Mouse (Mus musculus): ENCODE results near the gene Slc35f5. TPM values are rescaled to one million over a fixed set of nuclear protein-coding genes. Genes with fewer than 3 reads are reported as not detected.
"Not testable (repeated sequence)": the region's sequence is repeated elsewhere in the genome, so short reads cannot be mapped to it uniquely, and the experiment has no call there.

Slc35f5 gene
- 37.8 and 41.7 TPM in 2 replicates for polyA plus RNA-seq (2016; fragmentation: Nextera tagmentation; extraction: Ambion mirVana)

DNA sequence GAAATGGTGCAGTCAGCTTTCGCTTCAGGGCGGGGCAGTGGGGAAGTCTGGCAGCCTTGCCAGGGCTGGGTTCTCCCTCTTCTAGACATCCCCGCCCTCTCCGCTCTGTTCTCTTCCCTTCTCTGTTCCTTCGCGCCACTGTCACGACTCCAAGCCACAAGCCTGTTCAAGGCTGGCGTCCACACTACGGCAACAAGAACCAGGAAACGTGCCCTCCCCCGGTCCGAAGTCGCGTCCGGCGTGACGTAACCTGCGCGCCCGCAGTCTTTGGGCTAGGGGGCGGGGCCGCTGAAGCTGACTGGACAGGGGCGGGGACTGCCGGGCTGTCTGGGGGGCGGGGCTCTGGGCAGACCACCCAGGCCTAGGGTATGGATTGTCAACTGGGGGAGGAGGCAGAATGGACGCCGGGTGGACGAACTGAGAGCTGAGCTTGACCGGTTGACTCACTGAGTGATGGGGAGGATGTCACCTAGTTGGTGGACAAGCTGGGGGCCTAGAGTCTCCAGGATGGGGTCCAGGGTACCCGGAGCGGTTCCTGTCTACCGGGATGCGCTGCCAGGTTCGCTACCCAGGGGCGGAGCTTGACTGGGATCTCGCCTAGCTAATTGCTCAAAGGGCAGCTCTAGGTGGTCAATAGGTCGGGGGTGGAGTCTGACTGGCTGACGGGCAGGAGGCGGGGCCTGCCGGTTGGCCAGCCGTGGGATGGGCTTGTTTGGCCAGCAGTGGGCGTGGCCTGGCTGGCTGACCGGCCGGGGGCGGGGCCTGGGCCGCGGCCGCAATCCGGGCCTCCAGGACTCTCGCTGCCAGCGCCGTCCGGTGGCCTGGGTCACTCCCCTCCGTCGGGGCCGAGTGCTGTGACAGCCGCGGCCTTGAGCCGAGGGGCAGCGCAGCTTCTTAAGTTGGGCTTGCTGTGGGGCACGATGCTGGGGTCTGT, at the start of gene Slc35f5:
Gene Slc35f5 (plus strand): TSS at position 337 of the 934 bp plus-strand sequence.
- Histone ChIP-seq H3K9me3 (no peaks in the 10 kb centered on the region), H3K4me3 (peak within 1 kb of the TSS; percentile 78), H3K4me2 (replicated peaks) (peak within 1 kb of the TSS; percentile 71), H3K36me3 (no peaks in the 10 kb centered on the region), H3K27ac (peak within 1 kb of the TSS; percentile 87), H3K9ac (peak within 1 kb of the TSS; percentile 91), H3K27me3 (no peaks in the 10 kb centered on the region), H3K4me1 (peaks cover 7% of the 10 kb centered on the region; the same call in 1 of the 2 replicates)
- WGBS = under 1% methylated on average over 60 of the region's 61 CpGs
- peak; percentile 92 for ATAC-seq (ENCODE audit: insufficient number of reproducible peaks, insufficient read depth, low FRiP score, low TSS enrichment)

DNA sequence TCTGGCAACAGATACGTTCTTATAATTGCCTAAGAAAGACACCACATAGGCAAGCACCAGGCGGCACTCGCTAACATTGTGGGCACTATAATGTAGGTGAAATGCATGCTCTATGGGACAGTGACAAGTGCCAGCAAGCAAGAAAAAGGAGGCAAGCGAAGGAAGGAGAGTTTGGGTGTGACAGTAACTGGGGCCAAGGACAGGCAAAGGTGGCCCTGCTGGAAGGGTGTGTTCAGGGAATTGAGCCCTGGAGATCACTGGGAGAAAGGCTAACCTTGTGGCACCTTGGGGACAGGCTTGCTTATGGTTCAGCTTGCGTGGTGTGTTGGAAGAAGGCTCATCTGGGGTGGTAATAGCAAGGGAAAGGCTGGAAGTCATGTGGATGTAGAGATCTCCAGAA, 45.7 kb upstream of the Slc35f5 start:
- 93% methylated on average over 5 of the region's 5 CpGs for WGBS
- Histone ChIP-seq H3K27me3 (no peaks in the 10 kb centered on the region), H3K4me2 (replicated peaks) (no peak overlapping the region), H3K36me3 (no peaks in the 10 kb centered on the region), H3K9me3 (no peaks in the 10 kb centered on the region), H3K4me1 (no peaks in the 10 kb centered on the region), H3K4me3 (no peak overlapping the region), H3K9ac (no peak overlapping the region), H3K27ac (no peak overlapping the region)
- no peak for ATAC-seq (ENCODE audit: insufficient number of reproducible peaks, insufficient read depth, low FRiP score, low TSS enrichment)

DNA sequence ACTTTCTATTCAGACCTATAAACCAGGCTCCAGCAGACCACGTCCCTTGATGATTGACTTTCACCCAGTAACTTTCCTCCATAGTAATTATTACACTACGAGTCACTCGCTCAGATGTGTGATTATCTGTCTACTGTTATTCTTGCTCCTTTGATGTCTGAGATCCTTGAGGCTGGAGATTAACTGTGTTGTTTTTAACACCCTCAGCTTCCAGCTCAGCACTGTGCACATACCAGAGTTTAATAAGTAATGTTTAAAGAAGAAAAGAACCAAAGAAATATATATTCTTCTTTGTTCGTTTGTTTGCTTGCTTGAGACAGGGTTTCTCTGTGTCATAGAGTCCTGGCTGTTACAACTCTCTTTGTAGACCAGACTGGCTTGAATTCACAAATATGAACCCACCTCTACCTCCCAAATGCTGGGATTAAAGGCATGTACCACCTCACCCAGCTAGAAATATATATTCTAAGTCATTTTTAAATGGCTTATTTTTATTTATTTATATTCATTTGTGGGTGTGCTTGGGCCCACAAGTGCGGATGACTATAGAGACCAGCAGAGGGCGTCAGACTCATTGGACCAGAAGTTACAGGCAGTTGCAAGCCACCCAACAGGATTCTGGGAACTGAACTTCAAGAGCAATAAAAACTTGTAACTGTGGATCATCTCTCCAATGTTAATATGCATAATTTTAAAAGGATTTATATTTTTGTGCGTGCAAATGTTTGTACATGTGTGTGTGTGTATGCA, 43.3 kb upstream of the Slc35f5 start:
- 72% methylated on average over 7 of the region's 7 CpGs for WGBS
- H3K36me3 ChIP-seq = no peaks in the 10 kb centered on the region
- H3K27ac ChIP-seq = no peak overlapping the region
- H3K4me1 ChIP-seq = no peaks in the 10 kb centered on the region
- no peak overlapping the region for H3K9ac ChIP-seq
- no peak overlapping the region for H3K4me3 ChIP-seq
- H3K27me3 ChIP-seq = no peaks in the 10 kb centered on the region
- H3K9me3 ChIP-seq = no peaks in the 10 kb centered on the region
- ATAC-seq (ENCODE audit: insufficient number of reproducible peaks, insufficient read depth, low FRiP score, low TSS enrichment) = no peak
- no peak overlapping the region for H3K4me2 ChIP-seq (replicated peaks)

DNA sequence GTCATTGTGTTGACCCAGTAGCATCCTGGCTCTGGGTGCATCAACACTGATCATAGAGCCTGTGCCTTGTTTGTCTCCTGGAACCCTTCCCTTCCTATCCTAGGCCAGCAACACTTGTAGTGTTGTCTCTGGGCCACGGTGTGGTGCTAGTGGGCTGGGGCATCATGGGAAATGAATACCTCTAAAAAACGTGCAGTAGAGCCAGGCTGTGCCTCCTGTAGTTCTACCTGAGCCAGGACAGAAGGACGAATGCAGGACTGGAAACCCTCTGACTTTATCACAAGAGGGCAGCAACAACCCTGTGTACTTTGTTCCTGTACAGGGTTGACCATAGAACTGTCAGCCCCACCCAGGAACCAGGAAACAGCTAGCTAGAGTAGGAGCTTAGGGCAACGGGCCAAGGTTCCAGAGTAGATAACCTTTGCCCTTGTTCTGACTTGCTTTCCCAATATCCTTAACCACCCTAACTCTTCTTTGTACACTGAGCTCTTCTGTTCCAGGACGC, 41.2 kb upstream of the Slc35f5 start:
- WGBS = 51% methylated on average over 5 of the region's 5 CpGs
- H3K9ac ChIP-seq = no peak overlapping the region
- ATAC-seq (ENCODE audit: insufficient number of reproducible peaks, insufficient read depth, low FRiP score, low TSS enrichment) = no peak

DNA sequence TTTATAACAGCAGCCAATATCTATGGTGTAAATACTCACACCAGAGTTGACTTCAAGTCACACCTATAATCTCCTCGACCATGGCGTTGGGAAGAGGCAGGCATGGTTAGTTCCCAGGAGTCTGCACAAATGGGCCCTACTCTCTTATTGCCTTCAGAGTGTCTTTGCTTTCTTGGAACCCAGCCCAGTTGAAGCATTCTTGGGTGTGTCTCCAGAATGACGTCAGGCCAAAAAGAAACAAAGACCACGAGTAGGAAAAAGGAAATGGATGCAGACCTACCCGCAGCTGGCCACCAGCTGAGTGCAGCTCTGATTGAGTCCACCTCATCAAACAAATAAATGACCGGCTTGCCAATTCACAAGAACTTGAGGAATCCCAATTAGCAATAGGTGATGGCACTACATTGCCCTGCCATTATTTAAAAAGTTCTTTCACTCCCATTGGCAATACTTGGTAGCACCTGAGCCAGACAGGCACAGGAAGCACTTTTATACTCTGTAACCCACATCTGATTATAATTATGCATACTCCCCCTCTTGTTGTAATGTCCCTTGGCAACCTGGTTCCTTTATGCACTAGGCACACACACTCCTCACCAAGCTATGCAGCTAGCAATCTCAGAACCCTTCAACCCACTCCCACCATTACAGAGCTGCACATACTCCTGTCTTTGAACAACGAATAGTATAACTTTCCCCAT, 34.3 kb upstream of the Slc35f5 start:
- Histone ChIP-seq H3K36me3 (no peaks in the 10 kb centered on the region), H3K4me2 (replicated peaks) (no peak overlapping the region), H3K9me3 (no peaks in the 10 kb centered on the region), H3K9ac (no peak overlapping the region), H3K27ac (no peak overlapping the region), H3K4me1 (no peaks in the 10 kb centered on the region), H3K4me3 (no peak overlapping the region), H3K27me3 (no peaks in the 10 kb centered on the region)
- WGBS = 70% methylated on average over 7 of the region's 7 CpGs
- no peak for ATAC-seq (ENCODE audit: insufficient number of reproducible peaks, insufficient read depth, low FRiP score, low TSS enrichment)

More for the DNA sequence above, 41.2 kb upstream of the Slc35f5 start:
- H3K27ac ChIP-seq = no peak overlapping the region
- no peaks in the 10 kb centered on the region for H3K27me3 ChIP-seq
- no peaks in the 10 kb centered on the region for H3K4me1 ChIP-seq
- no peak overlapping the region for H3K4me3 ChIP-seq
- no peak overlapping the region for H3K4me2 ChIP-seq (replicated peaks)
- no peaks in the 10 kb centered on the region for H3K36me3 ChIP-seq
- no peaks in the 10 kb centered on the region for H3K9me3 ChIP-seq

DNA sequence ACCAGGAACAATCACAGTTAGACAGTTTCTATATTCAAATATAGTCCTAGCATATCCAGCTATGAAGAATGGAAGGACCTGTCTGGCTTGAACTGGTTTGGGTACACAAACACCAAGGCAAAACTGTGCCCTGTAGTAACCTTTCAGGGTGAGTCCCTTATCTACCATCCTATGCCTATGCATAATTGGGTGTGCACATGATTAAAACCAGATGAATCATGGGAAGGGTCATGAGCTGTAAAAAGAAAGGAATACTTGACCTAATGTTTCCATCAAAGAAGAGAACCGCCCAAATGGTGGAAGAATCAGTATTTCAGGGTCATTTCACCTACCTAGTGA, 33.8 kb upstream of the Slc35f5 start:
- H3K4me3 ChIP-seq = no peak overlapping the region
- H3K36me3 ChIP-seq = no peaks in the 10 kb centered on the region
- no peak overlapping the region for H3K9ac ChIP-seq
- no peaks in the 10 kb centered on the region for H3K9me3 ChIP-seq
- no peaks in the 10 kb centered on the region for H3K27me3 ChIP-seq
- H3K4me1 ChIP-seq = no peaks in the 10 kb centered on the region
- 73% methylated on average over 1 of the region's 1 CpGs for WGBS
- no peak overlapping the region for H3K27ac ChIP-seq
- H3K4me2 ChIP-seq (replicated peaks) = no peak overlapping the region
- no peak for ATAC-seq (ENCODE audit: insufficient number of reproducible peaks, insufficient read depth, low FRiP score, low TSS enrichment)

DNA sequence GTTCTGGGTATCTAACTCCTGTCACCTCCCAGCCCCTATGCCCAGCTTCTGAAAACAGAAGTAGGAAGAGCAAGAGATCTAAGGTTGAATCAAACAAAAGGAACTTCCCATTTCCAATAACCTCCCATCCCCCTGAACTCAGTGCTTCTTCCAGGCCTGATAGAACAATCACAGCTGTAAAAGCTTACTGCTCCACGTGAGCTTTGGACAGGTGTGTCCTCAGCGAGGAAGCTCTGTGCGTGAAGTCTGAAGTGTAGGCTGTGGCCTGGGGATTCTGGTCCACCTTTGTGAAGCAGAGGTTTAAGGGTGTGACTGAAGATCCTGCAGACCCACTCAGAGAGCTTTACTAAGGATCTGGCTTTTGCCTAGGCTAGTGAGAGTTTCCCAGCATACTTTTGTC, 33.0 kb upstream of the Slc35f5 start:
- Histone ChIP-seq H3K9me3 (no peaks in the 10 kb centered on the region), H3K27me3 (no peaks in the 10 kb centered on the region), H3K27ac (no peak overlapping the region), H3K4me1 (no peaks in the 10 kb centered on the region), H3K4me3 (no peak overlapping the region), H3K36me3 (no peaks in the 10 kb centered on the region), H3K4me2 (replicated peaks) (no peak overlapping the region), H3K9ac (no peak overlapping the region)
- no peak for ATAC-seq (ENCODE audit: insufficient number of reproducible peaks, insufficient read depth, low FRiP score, low TSS enrichment)
- WGBS = 78% methylated on average over 3 of the region's 3 CpGs

DNA sequence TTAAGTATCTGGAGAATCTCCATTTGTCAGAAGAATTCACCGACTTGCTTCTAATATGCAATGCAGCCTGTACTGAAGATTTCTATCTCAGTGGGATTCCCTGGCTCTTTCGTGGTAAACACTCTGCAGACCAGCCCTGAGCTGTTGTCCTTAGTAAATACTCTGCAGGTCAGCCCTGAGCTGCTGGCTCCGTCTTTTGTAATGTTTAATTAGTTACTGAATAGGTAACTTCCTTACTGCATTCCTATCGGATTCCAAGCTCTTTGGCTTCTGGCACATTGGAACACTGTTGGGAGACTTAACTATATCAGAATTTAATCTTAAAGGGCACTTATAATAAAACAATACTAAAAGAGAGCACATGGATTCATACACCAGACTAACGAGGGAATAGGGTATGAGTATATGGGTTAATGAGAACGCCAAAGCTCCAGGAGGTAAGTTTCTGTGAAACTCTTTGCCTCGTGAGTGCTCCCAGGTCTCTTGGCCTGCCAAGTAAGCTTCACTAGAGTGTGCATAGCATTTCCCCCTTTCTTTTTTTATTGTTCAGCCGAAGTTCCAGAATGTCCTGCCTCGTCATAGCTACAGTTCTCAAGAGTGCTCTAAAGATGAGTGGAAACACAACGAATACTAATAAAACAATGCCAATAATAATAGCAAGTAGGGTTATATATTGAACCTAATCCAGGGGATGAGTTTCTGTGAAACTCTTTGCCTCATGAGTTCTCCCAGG, 27.0 kb upstream of the Slc35f5 start:
- H3K27me3 ChIP-seq; H3K4me2 ChIP-seq (replicated peaks); H3K4me1 ChIP-seq; H3K9me3 ChIP-seq; H3K36me3 ChIP-seq; H3K4me3 ChIP-seq; H3K9ac ChIP-seq; H3K27ac ChIP-seq; ATAC-seq (ENCODE audit: insufficient number of reproducible peaks, insufficient read depth, low FRiP score, low TSS enrichment): not testable (repeated sequence)
- WGBS = 77% methylated on average over 10 of the region's 10 CpGs

DNA sequence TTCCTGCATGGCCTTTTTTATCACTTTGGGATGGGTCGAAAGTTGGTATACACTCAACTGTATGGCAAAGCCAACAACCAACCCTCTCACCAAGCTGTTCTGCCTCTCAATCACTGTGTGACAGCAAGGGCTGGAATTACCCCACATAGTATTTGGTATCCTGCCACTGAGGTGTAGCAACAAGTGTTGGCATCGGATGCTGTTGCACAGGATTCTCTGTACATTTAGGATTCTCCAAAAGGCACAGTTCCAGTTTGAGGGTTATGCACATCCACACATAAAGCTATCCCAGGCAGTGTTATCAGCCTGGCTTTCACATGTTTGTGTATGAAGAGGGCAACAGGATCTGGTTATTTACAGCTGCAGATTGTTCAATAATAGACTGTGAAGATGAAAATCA, 23.3 kb upstream of the Slc35f5 start:
- Histone ChIP-seq H3K27ac (no peak overlapping the region), H3K4me2 (replicated peaks) (no peak overlapping the region), H3K36me3 (no peaks in the 10 kb centered on the region), H3K4me3 (no peak overlapping the region), H3K9ac (no peak overlapping the region), H3K4me1 (no peaks in the 10 kb centered on the region), H3K27me3 (no peaks in the 10 kb centered on the region), H3K9me3 (no peaks in the 10 kb centered on the region)
- 88% methylated on average over 2 of the region's 2 CpGs for WGBS
- no peak for ATAC-seq (ENCODE audit: insufficient number of reproducible peaks, insufficient read depth, low FRiP score, low TSS enrichment)

DNA sequence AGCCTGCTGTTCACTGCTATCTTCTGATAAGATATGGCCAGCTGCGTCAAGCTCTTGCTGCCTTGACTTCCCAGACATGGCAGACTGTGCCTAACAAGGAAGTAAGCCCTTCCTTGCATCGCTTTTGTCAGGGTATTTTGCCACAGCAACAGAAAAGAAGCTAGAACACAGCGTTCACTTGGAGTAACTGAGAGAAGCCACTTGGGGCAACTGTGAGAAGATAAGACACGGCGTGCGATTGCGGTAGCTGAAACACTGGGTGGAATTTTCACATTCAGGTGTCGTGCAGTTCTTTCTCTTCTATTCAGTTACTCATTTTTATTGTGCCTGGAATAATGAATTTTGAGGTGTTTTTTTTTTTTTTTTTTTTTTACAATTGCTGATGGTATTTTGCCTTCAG, 22.6 kb upstream of the Slc35f5 start:
- no peaks in the 10 kb centered on the region for H3K9me3 ChIP-seq
- no peak for ATAC-seq (ENCODE audit: insufficient number of reproducible peaks, insufficient read depth, low FRiP score, low TSS enrichment)
- H3K4me1 ChIP-seq = no peaks in the 10 kb centered on the region
- H3K9ac ChIP-seq = no peak overlapping the region
- 86% methylated on average over 8 of the region's 8 CpGs for WGBS
- no peaks in the 10 kb centered on the region for H3K36me3 ChIP-seq
- H3K27me3 ChIP-seq = no peaks in the 10 kb centered on the region
- H3K4me2 ChIP-seq (replicated peaks) = no peak overlapping the region
- H3K27ac ChIP-seq = no peak overlapping the region
- no peak overlapping the region for H3K4me3 ChIP-seq

DNA sequence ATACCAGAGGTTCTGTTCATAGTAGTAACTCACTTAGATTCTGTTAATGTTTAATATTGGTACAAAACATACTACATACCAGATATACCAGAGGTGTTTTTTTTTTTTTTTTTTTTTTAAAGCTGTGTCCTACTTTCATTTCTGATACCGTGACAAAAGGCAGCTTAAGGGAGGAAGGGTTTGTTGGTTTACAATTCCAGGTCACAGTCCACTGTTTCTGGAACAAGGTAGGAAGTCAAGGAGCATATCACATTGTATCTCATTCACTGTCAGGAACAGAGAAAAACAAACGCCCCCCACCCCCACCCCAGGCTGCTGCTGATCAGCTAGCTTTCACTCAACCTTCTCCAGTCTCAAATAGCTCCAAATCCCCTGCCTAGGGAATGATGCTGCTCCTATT, 21.1 kb upstream of the Slc35f5 start:
- H3K4me2 ChIP-seq (replicated peaks) = no peak overlapping the region
- WGBS = 71% methylated on average over 2 of the region's 2 CpGs
- no peak overlapping the region for H3K9ac ChIP-seq
- H3K4me3 ChIP-seq = no peak overlapping the region
- H3K4me1 ChIP-seq = no peaks in the 10 kb centered on the region
- no peaks in the 10 kb centered on the region for H3K27me3 ChIP-seq
- H3K9me3 ChIP-seq = no peaks in the 10 kb centered on the region
- no peaks in the 10 kb centered on the region for H3K36me3 ChIP-seq
- ATAC-seq (ENCODE audit: insufficient number of reproducible peaks, insufficient read depth, low FRiP score, low TSS enrichment) = no peak
- no peak overlapping the region for H3K27ac ChIP-seq

All from embryonic facial prominence, embryonic 12.5 days (tissue).